Mouse (Mus musculus) heart, adult 2 months (tissue): ENCODE results near the gene Arhgef2.

ENCODE experiments used
- CTCF ChIP-seq: fragments of 200-600 bp; IDR thresholded peaks from 2 replicates; pipeline ENCODE4 v1.8.1; 2022; ENCODE audit warnings: antibody characterized with exemption, mild to moderate bottlenecking, moderate library complexity
- EP300 ChIP-seq: fragments of 200-500 bp; IDR thresholded peaks from 2 replicates; pipeline ENCODE4 v1.6.1; 2011; ENCODE audit warnings: low read depth, low read length, control low read depth; ENCODE audit not compliant: insufficient read depth

- TF ChIP-seq CTCF: no peak
- TF ChIP-seq EP300: no peak
These were observed 49.1 kb upstream of the Arhgef2 start for GRCm38 (mm10) chr3:88556616-88557015.
